Mouse (Mus musculus): Measurements from ENCODE around the gene Fbxw20. TPM values are rescaled to one million over a fixed set of nuclear protein-coding genes. Genes with fewer than 3 reads are reported as not detected.

Gene Fbxw20
- not detected for polyA plus RNA-seq (2014; fragmentation: Illumina TruSeq; extraction: RNeasy Lipid Tissue Mini Kit (QIAGEN cat#74804); ENCODE audit: low read depth, low replicate concordance)

GRCm38 (mm10) chr9:109234654-109235053 lies at the start of gene Fbxw20:
Gene Fbxw20, minus strand, starts transcription at chr9:109234754.

GRCm38 (mm10) chr9:109195875-109196274 lies 38.7 kb downstream of the Fbxw20 start, which contains the start of gene Fbxw13:
Gene Fbxw13, minus strand, starts transcription at chr9:109195975.

Other genes starting within 250 kb of the Fbxw20 start
- gene Ucn2, start 248.7 kb downstream of the Fbxw20 start, polyA plus RNA-seq (2014; fragmentation: Illumina TruSeq; extraction: RNeasy Lipid Tissue Mini Kit (QIAGEN cat#74804); ENCODE audit: low read depth, low replicate concordance) = 0.42 TPM
- 4.6 TPM for gene Pfkfb4, start 243.0 kb downstream of the Fbxw20 start, polyA plus RNA-seq (2014; fragmentation: Illumina TruSeq; extraction: RNeasy Lipid Tissue Mini Kit (QIAGEN cat#74804); ENCODE audit: low read depth, low replicate concordance)
- 40.8 TPM for gene Shisa5, start 196.2 kb downstream of the Fbxw20 start, polyA plus RNA-seq (2014; fragmentation: Illumina TruSeq; extraction: RNeasy Lipid Tissue Mini Kit (QIAGEN cat#74804); ENCODE audit: low read depth, low replicate concordance)
- 22.4 TPM for gene Trex1, start 175.0 kb downstream of the Fbxw20 start, polyA plus RNA-seq (2014; fragmentation: Illumina TruSeq; extraction: RNeasy Lipid Tissue Mini Kit (QIAGEN cat#74804); ENCODE audit: low read depth, low replicate concordance)
- 7.5 TPM for gene Atrip, start 160.6 kb downstream of the Fbxw20 start, polyA plus RNA-seq (2014; fragmentation: Illumina TruSeq; extraction: RNeasy Lipid Tissue Mini Kit (QIAGEN cat#74804); ENCODE audit: low read depth, low replicate concordance)
- gene Ccdc51, start 152.3 kb downstream of the Fbxw20 start, polyA plus RNA-seq (2014; fragmentation: Illumina TruSeq; extraction: RNeasy Lipid Tissue Mini Kit (QIAGEN cat#74804); ENCODE audit: low read depth, low replicate concordance) = 13.3 TPM
- gene Tma7, start 152.2 kb downstream of the Fbxw20 start, polyA plus RNA-seq (2014; fragmentation: Illumina TruSeq; extraction: RNeasy Lipid Tissue Mini Kit (QIAGEN cat#74804); ENCODE audit: low read depth, low replicate concordance) = 188 TPM
- gene Plxnb1, start 139.4 kb downstream of the Fbxw20 start, polyA plus RNA-seq (2014; fragmentation: Illumina TruSeq; extraction: RNeasy Lipid Tissue Mini Kit (QIAGEN cat#74804); ENCODE audit: low read depth, low replicate concordance) = 25.6 TPM
- gene Fbxw21, start 72.7 kb downstream of the Fbxw20 start, polyA plus RNA-seq (2014; fragmentation: Illumina TruSeq; extraction: RNeasy Lipid Tissue Mini Kit (QIAGEN cat#74804); ENCODE audit: low read depth, low replicate concordance) = not detected
- not detected for gene Fbxw13, start 38.8 kb downstream of the Fbxw20 start, polyA plus RNA-seq (2014; fragmentation: Illumina TruSeq; extraction: RNeasy Lipid Tissue Mini Kit (QIAGEN cat#74804); ENCODE audit: low read depth, low replicate concordance)
- gene Fbxw14, start 52.9 kb upstream of the Fbxw20 start, polyA plus RNA-seq (2014; fragmentation: Illumina TruSeq; extraction: RNeasy Lipid Tissue Mini Kit (QIAGEN cat#74804); ENCODE audit: low read depth, low replicate concordance) = not detected
- gene Fbxw28, start 104.9 kb upstream of the Fbxw20 start, polyA plus RNA-seq (2014; fragmentation: Illumina TruSeq; extraction: RNeasy Lipid Tissue Mini Kit (QIAGEN cat#74804); ENCODE audit: low read depth, low replicate concordance) = not detected
- not detected for gene Fbxw22, start 169.5 kb upstream of the Fbxw20 start, polyA plus RNA-seq (2014; fragmentation: Illumina TruSeq; extraction: RNeasy Lipid Tissue Mini Kit (QIAGEN cat#74804); ENCODE audit: low read depth, low replicate concordance)
- not detected for gene Fbxw16, start 214.4 kb upstream of the Fbxw20 start, polyA plus RNA-seq (2014; fragmentation: Illumina TruSeq; extraction: RNeasy Lipid Tissue Mini Kit (QIAGEN cat#74804); ENCODE audit: low read depth, low replicate concordance)